Mouse (Mus musculus) gastrocnemius, postnatal 25 days (tissue): ENCODE measurements around the gene Mpv17l2. TPM values are rescaled to one million over a fixed set of nuclear protein-coding genes. Genes with fewer than 3 reads are reported as not detected.

Experiments used
- DNase-seq: peaks from one replicate; pipeline ENCODE4 v3.0.0; 2022
- long read RNA-seq, 2 experiments: library from polyadenylated mRNA; stranded (forward); transcript quantifications; one replicate each; pipeline ENCODE4 v2.0.0; 2021
- total RNA-seq, 2 experiments: library from RNA; stranded (reverse); gene quantifications; 1 replicate in 1 of 2; 2 replicates in 1 of 2; pipeline ENCODE4 v1.2.3; 2021

Mpv17l2 gene
- total RNA-seq = 10 to 100 TPM; 19.6 to 25.6 TPM
- long read RNA-seq, experiment 1, transcript Mpv17l2-201 (5 exons, 980 nt) = major isoform, 47 of 55 reads
- long read RNA-seq, experiment 1, partial matches to known transcripts = 2 of 55 reads
- long read RNA-seq, experiment 1, other reads (novel, unspliced or antisense) = 5 of 55 reads
- long read RNA-seq, experiment 2, transcript Mpv17l2-201 (5 exons, 980 nt) = major isoform, 51 of 54 reads
- long read RNA-seq, experiment 2, partial matches to known transcripts = 3 of 54 reads
- long read RNA-seq, experiment 2, other reads (novel, unspliced or antisense) = 0 of 54 reads

- DNase-seq = peak; percentile 98
Measured at GRCm38 (mm10) chr8:70760775-70761406, at the start of gene Mpv17l2. TSS of gene Mpv17l2 (minus strand) at chr8:70760946.

GRCm38 (mm10) chr8:70808955-70809701 lies 48.4 kb upstream of the Mpv17l2 start:
- no peak for DNase-seq

GRCm38 (mm10) chr8:70808239-70808638 lies 47.5 kb upstream of the Mpv17l2 start, which contains the start of gene Il12rb1:
TSS of gene Il12rb1 (plus strand) at chr8:70808449.
- DNase-seq = no peak

- no peak for DNase-seq
Measured at GRCm38 (mm10) chr8:70807304-70807703, 46.6 kb upstream of the Mpv17l2 start.

- DNase-seq = no peak
Measured at GRCm38 (mm10) chr8:70806541-70806940, 45.8 kb upstream of the Mpv17l2 start.

- peak; percentile 89 for DNase-seq
Measured at GRCm38 (mm10) chr8:70804481-70805206, 43.9 kb upstream of the Mpv17l2 start, which contains the start of gene Mast3. TSS of gene Mast3 (minus strand) at chr8:70805054.

GRCm38 (mm10) chr8:70803761-70804480 lies 43.2 kb upstream of the Mpv17l2 start:
- DNase-seq = peak; percentile 75

GRCm38 (mm10) chr8:70802786-70803510 lies 42.2 kb upstream of the Mpv17l2 start:
- no peak for DNase-seq

GRCm38 (mm10) chr8:70801830-70802229 lies 41.1 kb upstream of the Mpv17l2 start:
- no peak for DNase-seq

- DNase-seq = no peak
Measured at GRCm38 (mm10) chr8:70801156-70801555, 40.4 kb upstream of the Mpv17l2 start.

- DNase-seq = no peak
Measured at GRCm38 (mm10) chr8:70800648-70801047, 39.9 kb upstream of the Mpv17l2 start.

GRCm38 (mm10) chr8:70798281-70798680 lies 37.5 kb upstream of the Mpv17l2 start:
- peak; percentile 71 for DNase-seq

GRCm38 (mm10) chr8:70797081-70798070 lies 36.6 kb upstream of the Mpv17l2 start:
- DNase-seq = peak; percentile 87

GRCm38 (mm10) chr8:70796403-70797080 lies 35.8 kb upstream of the Mpv17l2 start:
- DNase-seq = peak; percentile 91

GRCm38 (mm10) chr8:70795370-70795769 lies 34.6 kb upstream of the Mpv17l2 start:
- no peak for DNase-seq

- DNase-seq = no peak
Measured at GRCm38 (mm10) chr8:70794215-70794614, 33.5 kb upstream of the Mpv17l2 start.

- DNase-seq = no peak
Measured at GRCm38 (mm10) chr8:70792700-70793099, 32.0 kb upstream of the Mpv17l2 start.

GRCm38 (mm10) chr8:70791975-70792691 lies 31.4 kb upstream of the Mpv17l2 start:
- peak; percentile 95 for DNase-seq
